In the genomic region with DNA sequence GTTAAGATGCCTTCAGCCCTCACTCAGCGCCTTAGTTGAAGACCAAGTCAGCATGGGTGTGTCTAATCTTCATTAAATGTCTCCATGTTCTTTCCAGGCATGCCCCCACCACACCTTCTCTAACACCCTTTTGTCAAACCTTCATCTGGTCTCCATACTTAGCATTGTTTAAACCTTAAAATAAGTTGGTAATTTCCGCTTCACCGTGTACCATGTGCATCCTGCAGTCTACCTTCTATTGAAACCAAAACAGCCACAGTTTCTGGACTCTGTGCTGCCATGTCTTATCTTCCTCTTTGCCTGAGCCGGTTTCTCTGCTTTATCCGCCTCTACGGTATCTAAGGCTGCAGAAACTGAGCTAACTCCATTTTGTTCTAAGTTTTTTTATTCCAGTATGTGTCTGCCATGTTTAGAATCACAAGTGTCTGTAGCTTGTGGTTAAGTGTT, we compare ENCODE assay signal across 8 mouse cellular contexts. TPM values are rescaled to one million over a fixed set of nuclear protein-coding genes. Genes with fewer than 3 reads are reported as not detected.
DNase-seq lines count a peak whose midpoint lies in the region; ATAC-seq and TF ChIP-seq lines count a peak whose summit lies in the region.

No protein-coding gene starts in this region.

- ATAC-seq in forebrain, embryonic 11.5 days (replicated peaks; ENCODE audit: low FRiP score): no peak
- ATAC-seq in liver, embryonic 11.5 days (replicated peaks; ENCODE audit: low FRiP score): peak; percentile 30

- peaks cover 5% of the 10 kb centered on the region; the same call in 1 of the 2 replicates for H3K36me3 ChIP-seq in forebrain, embryonic 11.5 days (ENCODE audit: control insufficient read depth, insufficient read depth, low read length)
- H3K36me3 ChIP-seq in liver, embryonic 11.5 days (ENCODE audit: control insufficient read depth, insufficient read depth, low read length): peaks cover 18% of the 10 kb centered on the region

- no peaks in the 10 kb centered on the region for H3K9me3 ChIP-seq in forebrain, embryonic 11.5 days (ENCODE audit: control insufficient read depth, low read length)
- no peaks in the 10 kb centered on the region for H3K9me3 ChIP-seq in liver, embryonic 11.5 days (ENCODE audit: control insufficient read depth, low read length)

- H3K4me3 ChIP-seq in gastrocnemius, adult 2 months: peak overlapping the region; percentile 92
- H3K4me3 ChIP-seq in forebrain, embryonic 11.5 days (ENCODE audit: low read depth, low read length): peak overlapping the region; percentile 94
- H3K4me3 ChIP-seq in liver, embryonic 11.5 days (ENCODE audit: low read depth, low read length): peak overlapping the region; percentile 93

- peak overlapping the region; percentile 95 for H3K27ac ChIP-seq in gastrocnemius, adult 2 months
- no peak overlapping the region for H3K27ac ChIP-seq in forebrain, embryonic 11.5 days (ENCODE audit: low read depth, low read length)
- H3K27ac ChIP-seq in liver, embryonic 11.5 days (ENCODE audit: low read depth, low read length): peak overlapping the region; percentile 69

- peak overlapping the region; percentile 96; the same call in 1 of the 2 replicates for H3K9ac ChIP-seq in forebrain, embryonic 11.5 days (ENCODE audit: low read length)
- H3K9ac ChIP-seq in liver, embryonic 11.5 days (ENCODE audit: low read depth, low read length): peak overlapping the region; percentile 37; the same call in 1 of the 2 replicates

- no peak for DNase-seq in gastrocnemius, adult 2 months
- DNase-seq in gastrocnemius, postnatal 10 days: no peak
- DNase-seq in A20 (ENCODE audit: low read depth, low spot score): peak; percentile 76
- no peak for DNase-seq in forebrain, embryonic 11.5 days (ENCODE audit: low spot score)
- peak; percentile 39 for DNase-seq in liver, embryonic 11.5 days (ENCODE audit: low spot score)
- DNase-seq in right cerebral cortex, postnatal 36 days (ENCODE audit: low spot score in 2 of 2): no peak
- no peak for DNase-seq in frontal cortex, postnatal 14 days (ENCODE audit: low spot score in 2 of 2)
- no peak for DNase-seq in layer of hippocampus, postnatal 14 days (ENCODE audit: low spot score in 2 of 2)

- WGBS in forebrain, embryonic 11.5 days: 60% methylated on average over 6 of the region's 6 CpGs
- 20% methylated on average over 6 of the region's 6 CpGs for WGBS in liver, embryonic 11.5 days

- intact Hi-C loops in gastrocnemius, adult 2 months (cut with DNase I): loop anchor here (5.0 kb wide), 1 partner anchor 309 kb away; no protein-coding TSS in a partner anchor

- no peak for TF ChIP-seq CTCF in gastrocnemius, adult 2 months (IDR thresholded peaks at IDR 0.05)

- H3K4me2 ChIP-seq in forebrain, embryonic 11.5 days (ENCODE audit: low read depth, low read length, severe bottlenecking): peak overlapping the region; percentile 67
- H3K4me2 ChIP-seq in liver, embryonic 11.5 days: peak overlapping the region; percentile 75

- peaks cover 2% of the 10 kb centered on the region; the same call in 1 of the 2 replicates for H3K4me1 ChIP-seq in forebrain, embryonic 11.5 days (replicated peaks; ENCODE audit: control insufficient read depth, insufficient read depth, low read length)
- H3K4me1 ChIP-seq in liver, embryonic 11.5 days (replicated peaks; ENCODE audit: control insufficient read depth, insufficient read depth, low read length): peaks cover 25% of the 10 kb centered on the region

- no peaks in the 10 kb centered on the region for H3K27me3 ChIP-seq in forebrain, embryonic 11.5 days (ENCODE audit: control insufficient read depth, insufficient read depth, low read length)
- no peaks in the 10 kb centered on the region for H3K27me3 ChIP-seq in liver, embryonic 11.5 days (replicated peaks; ENCODE audit: control insufficient read depth, insufficient read depth, low read length)

RNA-seq across cellular contexts. Expression of a gene that starts 2.4 kb away (rescaled TPM):
- 100 to 1,000 TPM; 124 to 159 TPM for total RNA-seq in gastrocnemius, adult 2 months (2021)
- total RNA-seq in gastrocnemius, postnatal 10 days (2021): 100 to 1,000 TPM; 107 to 127 TPM
- 468 and 472 TPM in 2 replicates for polyA plus RNA-seq in forebrain, embryonic 11.5 days (2014; fragmentation: Nextera tagmentation; extraction: Ambion mirVana)
- polyA plus RNA-seq in liver, embryonic 11.5 days (2014; fragmentation: Nextera tagmentation; extraction: Ambion mirVana): 231 and 259 TPM in 2 replicates
- 100 to 1,000 TPM in 1 of 2 experiments, 10 to 100 TPM in 1; 98.2 to 101 TPM for total RNA-seq in layer of hippocampus, postnatal 14 days (2021)

Comparison
In these comparisons a context has a peak if more than half of its experiments do, and no peak if none do; other contexts are left out.
1. DNase-seq: peak in A20 (single experiment) and liver, embryonic 11.5 days (single experiment); none in gastrocnemius, adult 2 months (single experiment), gastrocnemius, postnatal 10 days (single experiment), forebrain, embryonic 11.5 days (single experiment), right cerebral cortex, postnatal 36 days (0 of 2), frontal cortex, postnatal 14 days (0 of 2) and layer of hippocampus, postnatal 14 days (0 of 2).
2. Peak in every context shown above with its lines, with median percentiles within 50 percentile points of each other: H3K4me3 ChIP-seq.